Mouse (Mus musculus): Measurements from ENCODE around the gene Prcp. TPM values are rescaled to one million over a fixed set of nuclear protein-coding genes. Genes with fewer than 3 reads are reported as not detected.

Prcp gene
- polyA plus RNA-seq (2012; rRNA removed) = 13.8 and 25.6 TPM in 2 replicates

DNA sequence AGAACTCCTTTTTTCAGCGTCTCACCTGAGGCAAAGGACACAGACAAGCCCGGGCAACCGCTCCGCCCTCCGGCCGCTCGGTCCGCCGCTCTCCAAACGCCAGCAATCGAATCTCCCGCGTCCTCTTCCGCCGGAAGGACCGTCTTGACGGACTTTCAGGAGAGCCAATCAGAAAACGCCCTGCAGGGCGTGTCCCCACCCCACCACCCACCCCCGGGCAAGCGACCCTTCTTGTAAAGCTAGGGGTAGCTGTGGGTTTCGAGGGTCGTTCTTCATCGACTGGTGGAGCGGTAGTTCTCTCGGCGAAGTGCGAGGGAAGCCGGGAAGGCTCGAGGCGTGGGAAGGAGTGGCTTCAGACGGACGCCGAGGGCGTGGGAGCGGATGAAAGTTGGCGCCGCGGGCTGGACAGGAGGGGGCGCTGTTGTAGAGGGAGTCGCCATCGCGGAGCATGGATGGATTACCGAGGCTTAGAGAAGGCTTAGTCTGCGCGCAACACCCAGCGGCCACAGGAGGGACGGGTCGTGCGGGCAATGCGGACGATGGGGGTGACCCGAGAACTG is at the start of gene Prcp, which contains the start of gene Ddias:
Prcp (plus strand) TSS at position 355 of the 560 bp plus-strand sequence.
Ddias (minus strand) TSS at position 132 of the 560 bp plus-strand sequence.

Other genes with a start within 250 kb of the Prcp start
- 5.4 and 6.5 TPM in 2 replicates for gene Ankrd42, start 237.3 kb upstream of the Prcp start, polyA plus RNA-seq (2012; rRNA removed)
- gene Pcf11, start 204.5 kb upstream of the Prcp start, polyA plus RNA-seq (2012; rRNA removed) = 37.4 and 44.2 TPM in 2 replicates
- 7.0 and 10.7 TPM in 2 replicates for gene Rab30, start 132.9 kb upstream of the Prcp start, polyA plus RNA-seq (2012; rRNA removed)
- gene Ddias, start 223 bp upstream of the Prcp start, polyA plus RNA-seq (2012; rRNA removed) = 6.7 and 8.9 TPM in 2 replicates
- 23.2 and 58.3 TPM in 2 replicates for gene Fam181b, start 205.4 kb downstream of the Prcp start, polyA plus RNA-seq (2012; rRNA removed)

All from central nervous system, embryonic 11.5 days (tissue).